Mouse (Mus musculus): ENCODE results near the gene Gm17349. TPM values are rescaled to one million over a fixed set of nuclear protein-coding genes. Genes with fewer than 3 reads are reported as not detected.
A peak's percentile ranks its signal among the peaks of the same experiment; 100 is the strongest.

Gene Gm17349
- polyA plus RNA-seq, 1 experiment, result not detected

DNA sequence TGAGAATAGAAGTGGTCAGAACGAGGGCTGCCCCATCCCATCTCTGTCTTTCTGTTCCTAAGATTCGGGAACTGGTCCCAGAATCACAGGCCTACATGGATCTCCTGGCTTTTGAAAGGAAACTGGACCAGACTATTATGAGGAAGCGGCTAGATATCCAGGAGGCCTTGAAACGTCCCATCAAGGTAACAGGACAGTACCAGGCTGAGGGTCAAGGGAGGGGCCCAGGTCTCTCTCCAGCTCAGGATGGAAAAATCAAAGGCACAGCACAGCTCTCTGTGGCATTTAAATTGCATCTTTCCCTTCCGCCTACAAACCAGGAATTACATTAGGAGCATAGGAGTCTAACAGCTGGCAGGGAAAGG, 1.6 kb downstream of the Gm17349 start:
- WGBS, result 19% methylated on average over 5 of the region's 5 CpGs
- peak overlapping the region; percentile 83 for H3K4me3 ChIP-seq (ENCODE audit: insufficient read depth, low read depth, low read length)

DNA sequence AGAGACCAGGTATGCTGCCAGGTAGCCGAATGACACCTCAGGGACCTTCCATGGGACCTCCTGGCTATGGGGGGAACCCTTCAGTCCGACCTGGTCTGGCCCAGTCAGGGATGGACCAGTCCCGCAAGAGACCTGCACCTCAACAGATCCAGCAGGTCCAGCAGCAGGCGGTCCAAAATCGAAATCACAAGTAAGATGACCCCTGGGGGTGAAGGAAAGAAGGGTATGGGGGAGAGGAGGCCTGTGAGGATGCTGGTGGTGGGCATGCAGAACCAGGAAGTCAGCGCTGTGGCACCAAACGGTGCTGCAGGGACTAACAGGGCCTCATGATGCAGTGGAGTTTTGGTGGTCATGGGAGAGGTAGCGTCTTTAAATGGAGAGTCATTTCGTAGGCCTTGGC, 2.2 kb downstream of the Gm17349 start:
- 37% methylated on average over 9 of the region's 9 CpGs for WGBS
- no peak for TF ChIP-seq POLR2A (IDR thresholded peaks at IDR 0.05; ENCODE audit: insufficient read depth, low read depth, low read length)
- no peak for TF ChIP-seq CTCF (IDR thresholded peaks at IDR 0.05; ENCODE audit: insufficient read depth, low read depth, low read length)
- H3K4me1 ChIP-seq (ENCODE audit: control insufficient read depth, insufficient read depth, low read length), result peaks cover 44% of the 10 kb centered on the region
- peak overlapping the region; percentile 83 for H3K4me3 ChIP-seq (ENCODE audit: insufficient read depth, low read depth, low read length)
- H3K27ac ChIP-seq (ENCODE audit: insufficient read depth, low read depth, low read length), result peak overlapping the region; percentile 97

More for the DNA sequence above, 1.6 kb downstream of the Gm17349 start:
- Histone ChIP-seq H3K4me1 (ENCODE audit: control insufficient read depth, insufficient read depth, low read length) (peaks cover 41% of the 10 kb centered on the region), H3K27ac (ENCODE audit: insufficient read depth, low read depth, low read length) (peak overlapping the region; percentile 97)
- TF ChIP-seq CTCF (IDR thresholded peaks at IDR 0.05; ENCODE audit: insufficient read depth, low read depth, low read length) (no peak), POLR2A (IDR thresholded peaks at IDR 0.05; ENCODE audit: insufficient read depth, low read depth, low read length) (no peak)

GRCm38 (mm10) chr15:99701999-99702900, 3.0 kb downstream of the Gm17349 start, which contains the start of gene Smarcd1:
Gene Smarcd1, plus strand, starts transcription at chr15:99702129.
- TF ChIP-seq CTCF (IDR thresholded peaks at IDR 0.05; ENCODE audit: insufficient read depth, low read depth, low read length) (peak; percentile 90), POLR2A (IDR thresholded peaks at IDR 0.05; ENCODE audit: insufficient read depth, low read depth, low read length) (peak; percentile 63)
- WGBS, result under 1% methylated on average over 70 of the region's 71 CpGs
- peaks cover 37% of the 10 kb centered on the region for H3K4me1 ChIP-seq (ENCODE audit: control insufficient read depth, insufficient read depth, low read length)
- peak within 1 kb of the TSS; percentile 83 for H3K4me3 ChIP-seq (ENCODE audit: insufficient read depth, low read depth, low read length)
- peak within 1 kb of the TSS; percentile 97 for H3K27ac ChIP-seq (ENCODE audit: insufficient read depth, low read depth, low read length)

- Histone ChIP-seq H3K27ac (ENCODE audit: insufficient read depth, low read depth, low read length) (0 out of 2 replicates have a peak overlapping the region, but pooled peaks have one; percentile 16), H3K4me3 (ENCODE audit: insufficient read depth, low read depth, low read length) (peak overlapping the region; percentile 83), H3K4me1 (ENCODE audit: control insufficient read depth, insufficient read depth, low read length) (peaks cover 35% of the 10 kb centered on the region)
- 36% methylated on average over 16 of the region's 16 CpGs for WGBS
Measured at GRCm38 (mm10) chr15:99701640-99701998, 3.7 kb downstream of the Gm17349 start.

DNA sequence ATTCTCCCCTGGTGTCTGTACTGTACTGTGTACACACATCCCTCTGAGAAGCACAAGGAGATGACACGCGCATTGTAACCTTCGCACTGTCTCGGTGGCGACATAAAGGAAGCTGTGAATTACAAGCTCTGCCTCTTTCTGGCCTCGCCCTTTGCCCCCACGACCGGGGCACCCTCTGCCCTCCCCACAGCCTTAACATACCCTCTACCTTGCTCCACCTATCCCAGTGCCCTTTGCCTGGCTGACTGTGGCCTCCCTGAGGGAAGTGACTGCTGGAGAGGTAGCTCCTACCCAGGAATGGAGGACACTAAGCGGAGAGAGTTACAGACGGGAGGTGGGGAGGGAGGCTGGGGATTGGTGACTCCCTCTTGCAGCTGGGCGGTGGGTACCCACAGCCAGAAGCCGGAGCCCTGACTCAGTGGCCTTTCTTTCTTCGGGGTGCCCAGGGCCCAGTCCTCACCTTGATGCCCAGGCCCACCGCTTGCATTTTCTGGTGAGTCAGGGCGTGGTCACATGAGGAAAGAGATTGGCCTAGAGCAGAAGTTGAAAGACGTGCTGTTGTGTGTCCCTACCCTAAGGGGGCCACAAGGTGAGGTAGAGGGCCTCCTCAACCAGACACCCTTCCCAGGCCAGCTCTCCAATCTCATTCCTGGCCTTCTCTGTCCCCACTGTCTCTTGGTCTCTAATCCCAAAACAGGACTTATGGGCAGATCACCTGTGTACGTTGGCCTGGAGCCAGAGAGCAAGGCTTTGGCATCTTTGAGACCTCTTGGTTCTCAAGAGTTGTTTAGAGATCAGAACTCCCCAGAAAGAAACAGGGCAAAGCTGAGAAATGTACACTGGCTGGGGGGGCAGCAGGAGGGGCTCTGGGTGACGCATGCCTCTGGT, 4.8 kb downstream of the Gm17349 start:
- 87% methylated on average over 18 of the region's 18 CpGs for whole genome bisulfite sequencing
- Histone ChIP-seq H3K4me3 (ENCODE audit: insufficient read depth, low read depth, low read length) (no peak overlapping the region), H3K4me1 (ENCODE audit: control insufficient read depth, insufficient read depth, low read length) (peaks cover 35% of the 10 kb centered on the region), H3K27ac (ENCODE audit: insufficient read depth, low read depth, low read length) (no peak overlapping the region)
- no peak for TF ChIP-seq POLR2A (IDR thresholded peaks at IDR 0.05; ENCODE audit: insufficient read depth, low read depth, low read length)

GRCm38 (mm10) chr15:99699715-99700114, 5.6 kb downstream of the Gm17349 start:
- TF ChIP-seq CTCF (IDR thresholded peaks at IDR 0.05; ENCODE audit: insufficient read depth, low read depth, low read length) (no peak), POLR2A (IDR thresholded peaks at IDR 0.05; ENCODE audit: insufficient read depth, low read depth, low read length) (no peak)

GRCm38 (mm10) chr15:99698533-99699085, 6.7 kb downstream of the Gm17349 start:
- Histone ChIP-seq H3K27ac (ENCODE audit: insufficient read depth, low read depth, low read length) (no peak overlapping the region), H3K4me3 (ENCODE audit: insufficient read depth, low read depth, low read length) (no peak overlapping the region), H3K4me1 (ENCODE audit: control insufficient read depth, insufficient read depth, low read length) (peaks cover 21% of the 10 kb centered on the region)
- WGBS, result 33% methylated on average over 20 of the region's 20 CpGs
- TF ChIP-seq CTCF (IDR thresholded peaks at IDR 0.05; ENCODE audit: insufficient read depth, low read depth, low read length) (no peak), POLR2A (IDR thresholded peaks at IDR 0.05; ENCODE audit: insufficient read depth, low read depth, low read length) (no peak)

More at GRCm38 (mm10) chr15:99699715-99700114, 5.6 kb downstream of the Gm17349 start:
- no peak overlapping the region for H3K4me3 ChIP-seq (ENCODE audit: insufficient read depth, low read depth, low read length)
- peaks cover 31% of the 10 kb centered on the region for H3K4me1 ChIP-seq (ENCODE audit: control insufficient read depth, insufficient read depth, low read length)
- H3K27ac ChIP-seq (ENCODE audit: insufficient read depth, low read depth, low read length), result no peak overlapping the region
- 84% methylated on average over 10 of the region's 10 CpGs for WGBS

- TF ChIP-seq CTCF (IDR thresholded peaks at IDR 0.05; ENCODE audit: insufficient read depth, low read depth, low read length) (no peak), POLR2A (IDR thresholded peaks at IDR 0.05; ENCODE audit: insufficient read depth, low read depth, low read length) (no peak)
- H3K27ac ChIP-seq (ENCODE audit: insufficient read depth, low read depth, low read length), result no peak overlapping the region
- WGBS, result 69% methylated on average over 2 of the region's 2 CpGs
Measured at GRCm38 (mm10) chr15:99697309-99697708, 8.0 kb downstream of the Gm17349 start.

More at GRCm38 (mm10) chr15:99697309-99697708, 8.0 kb downstream of the Gm17349 start:
- no peak overlapping the region for H3K4me3 ChIP-seq (ENCODE audit: insufficient read depth, low read depth, low read length)
- H3K4me1 ChIP-seq (ENCODE audit: control insufficient read depth, insufficient read depth, low read length), result peaks cover 22% of the 10 kb centered on the region
